Mouse (Mus musculus) urinary bladder, adult 18-20 months (tissue): ENCODE data around the gene Pid1.

Experiments
- DNase-seq, 2 experiments: peaks; one replicate each; pipeline ENCODE4 v3.0.0; 2022; ENCODE audit warnings: low spot score in 2 of 2, mixed read lengths in 2 of 2

The Pid1 gene

DNA sequence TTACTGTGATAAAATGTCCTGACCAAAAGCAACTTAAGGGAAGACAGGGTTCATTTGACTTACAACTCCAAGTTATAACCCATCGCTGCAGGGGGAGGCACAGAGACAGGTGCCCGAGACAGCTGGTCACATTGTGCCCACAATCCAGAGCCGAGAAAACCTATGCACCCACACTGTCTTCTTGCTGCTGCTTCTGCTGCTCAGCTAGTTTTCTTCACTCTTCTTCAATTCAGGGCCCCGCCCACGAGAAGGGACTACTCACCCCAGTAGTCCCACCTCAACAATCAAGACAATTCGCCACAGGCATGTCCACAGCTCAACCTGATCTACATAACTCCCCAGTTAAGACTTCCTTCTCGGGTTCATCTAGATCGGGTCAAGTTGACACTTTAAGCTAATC lies at the start of gene Pid1:
Gene Pid1 (minus strand): TSS at position 214 of the 400 bp plus-strand sequence.
- no peak for DNase-seq

DNA sequence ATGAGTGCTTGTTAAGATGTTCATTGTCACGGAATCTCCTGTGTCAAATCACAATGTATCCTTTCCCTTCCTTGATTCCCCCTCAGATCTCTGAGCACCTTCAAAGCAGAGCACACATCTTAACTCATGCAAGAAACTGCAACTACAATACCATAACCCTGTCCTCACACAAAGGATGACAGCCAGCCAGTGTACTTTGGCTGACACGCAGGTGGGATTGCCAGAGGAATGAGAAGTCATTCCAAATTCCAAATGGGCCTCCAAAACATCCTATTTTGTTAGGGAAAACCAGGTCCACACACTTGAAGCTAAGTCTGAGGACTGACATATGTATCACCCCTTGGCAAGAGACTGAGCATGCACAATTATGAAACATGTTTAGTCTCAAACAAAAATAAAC lies 45.5 kb upstream of the Pid1 start:
- DNase-seq, result no peak

DNA sequence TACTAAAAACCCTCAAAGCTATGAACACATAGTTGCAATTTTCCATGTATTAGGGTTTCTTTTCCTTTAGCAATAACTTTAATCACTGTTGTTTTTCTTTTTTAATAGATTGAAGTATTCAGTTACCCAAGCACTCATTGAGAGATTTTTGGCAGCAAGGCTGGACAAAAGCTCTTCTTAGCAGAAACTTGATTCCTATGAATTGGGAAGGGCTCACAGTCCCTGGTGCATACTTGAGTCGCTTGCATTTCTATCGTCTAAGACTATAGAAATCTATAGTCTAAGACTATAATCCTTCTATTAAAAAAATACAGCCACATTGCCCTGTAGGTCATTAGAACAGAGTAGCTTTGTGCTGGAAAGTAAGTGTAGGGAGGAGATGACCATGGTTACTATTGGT lies 44.9 kb upstream of the Pid1 start:
- DNase-seq, result no peak

DNA sequence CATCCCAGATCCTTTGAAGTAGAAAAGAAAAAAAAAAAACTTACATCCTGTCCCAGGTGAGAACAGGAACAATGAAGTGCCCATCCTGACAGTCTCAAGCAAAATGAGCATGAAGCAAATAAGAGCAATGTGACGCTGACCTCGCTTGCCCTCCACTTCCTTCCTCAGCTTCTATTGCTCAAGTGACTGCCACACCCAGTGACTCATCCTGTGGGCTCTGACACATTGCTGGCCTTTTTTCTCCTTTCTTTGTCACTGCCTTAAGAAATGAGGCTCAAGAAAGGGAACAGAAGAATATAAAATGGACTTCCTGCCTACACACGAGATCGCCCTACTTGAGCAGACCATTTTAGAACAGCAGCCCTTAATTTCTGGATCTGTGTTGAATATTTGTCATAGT lies 42.9 kb upstream of the Pid1 start:
- peak; percentile 12 to 67 for DNase-seq

DNA sequence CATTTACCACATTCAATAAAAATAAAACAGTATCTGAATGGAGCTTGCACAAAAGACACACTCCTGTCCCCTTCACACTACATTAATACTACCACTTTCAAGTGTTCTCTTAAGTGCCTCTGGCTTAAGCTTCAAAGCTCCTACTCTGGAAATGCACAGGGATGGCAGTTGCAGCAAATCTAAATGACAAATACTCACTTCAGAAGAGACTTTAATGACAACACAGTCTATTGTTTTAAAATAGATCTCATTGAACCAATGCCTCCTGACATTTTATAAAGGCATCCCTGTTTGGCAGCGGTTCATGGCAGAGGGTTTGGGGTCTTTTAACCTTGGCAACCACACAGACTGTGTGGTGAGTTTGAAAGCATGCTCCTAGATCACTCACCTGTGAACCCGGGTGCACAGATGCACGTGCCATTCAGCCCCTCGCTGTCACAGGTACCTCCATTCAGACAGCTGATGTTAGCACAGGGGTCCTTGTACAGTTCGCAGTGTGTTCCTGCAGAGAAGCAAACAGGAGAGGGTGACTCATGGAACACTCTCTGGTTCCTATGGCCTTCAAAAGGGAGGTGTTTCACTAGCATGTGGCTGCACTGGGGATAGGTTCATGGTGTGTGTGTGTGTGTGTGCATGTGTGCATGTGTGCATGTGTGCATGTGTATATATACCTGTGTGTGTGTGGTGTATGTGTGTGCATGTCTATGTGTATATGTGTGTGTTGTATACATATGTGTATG lies 41.7 kb upstream of the Pid1 start:
- DNase-seq, result no peak

DNA sequence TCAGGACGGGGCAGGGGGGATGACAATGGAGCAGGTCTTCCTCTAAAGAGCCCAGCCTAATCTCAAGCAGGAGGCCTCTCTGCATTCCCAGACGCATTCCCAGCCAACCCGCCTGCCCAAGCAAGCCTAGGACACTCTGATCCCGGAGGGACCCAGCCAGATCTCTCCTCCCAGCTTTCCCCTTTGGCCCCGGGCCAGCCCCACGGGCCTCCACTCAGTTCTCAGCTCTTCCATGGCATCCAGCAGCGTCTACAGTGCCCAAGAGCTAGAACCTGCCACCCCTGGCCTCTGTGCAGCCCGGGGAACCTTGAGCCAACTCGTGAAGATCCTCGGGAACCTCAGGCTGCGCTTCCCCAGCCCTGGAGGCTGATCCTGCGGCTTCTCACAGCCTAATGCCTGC lies 40.9 kb upstream of the Pid1 start:
- no peak for DNase-seq

DNA sequence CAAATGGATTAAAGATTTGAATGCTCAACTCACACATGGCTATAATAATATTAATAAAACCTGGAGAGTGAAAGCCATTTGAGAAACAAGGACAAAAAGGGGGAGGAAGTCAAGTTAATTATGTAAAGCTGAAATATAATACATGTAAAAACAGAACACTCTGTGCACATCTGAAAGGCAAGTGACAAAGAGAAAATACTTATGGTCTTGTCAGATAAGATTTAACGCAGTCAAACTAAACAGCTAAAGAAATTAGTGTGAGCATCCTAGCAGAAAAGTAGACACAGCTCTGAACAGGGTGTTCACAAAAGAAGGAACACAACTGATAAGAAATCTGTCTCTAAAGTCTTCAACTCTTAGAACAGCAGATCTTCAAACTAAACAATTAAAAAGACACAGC lies 38.2 kb upstream of the Pid1 start:
- DNase-seq, result no peak

DNA sequence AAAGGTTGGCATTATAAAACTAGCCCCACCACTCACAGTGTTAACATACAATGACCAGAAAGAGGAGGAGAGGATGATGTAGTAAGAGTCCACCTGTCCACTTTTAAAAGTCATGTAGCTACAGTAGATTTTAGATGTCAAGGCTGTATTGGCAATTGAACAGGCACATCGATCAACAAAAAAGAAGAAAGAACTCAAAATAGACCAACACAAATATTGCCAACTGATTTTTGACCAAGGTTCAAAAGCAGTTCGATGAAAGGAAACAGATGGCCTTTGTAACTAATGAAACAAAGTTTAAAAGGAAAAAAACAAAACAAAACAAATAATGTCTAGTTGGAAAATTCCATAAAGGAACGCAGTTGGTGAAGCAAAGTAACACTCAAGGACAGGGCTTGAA lies 35.7 kb upstream of the Pid1 start:
- DNase-seq, result no peak

DNA sequence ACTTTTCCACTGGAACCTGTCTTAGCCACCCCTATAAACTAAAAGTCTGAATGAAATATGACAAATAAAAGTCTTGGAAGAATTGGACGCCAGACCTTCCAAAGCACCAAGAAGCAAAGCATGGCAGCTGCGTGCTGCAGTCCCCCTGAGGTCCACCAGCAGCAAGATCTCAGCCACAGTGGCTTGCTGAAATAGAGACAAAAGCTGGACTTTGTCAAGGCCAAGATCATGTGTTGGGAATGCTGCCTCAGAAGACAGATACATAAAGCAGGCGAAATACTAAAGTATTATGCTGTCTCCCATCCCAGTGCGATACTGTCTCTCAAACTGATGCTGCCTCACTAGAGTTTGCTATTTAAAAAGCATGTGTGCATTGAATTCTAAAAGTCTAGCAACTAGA lies 35.1 kb upstream of the Pid1 start:
- no peak for DNase-seq

DNA sequence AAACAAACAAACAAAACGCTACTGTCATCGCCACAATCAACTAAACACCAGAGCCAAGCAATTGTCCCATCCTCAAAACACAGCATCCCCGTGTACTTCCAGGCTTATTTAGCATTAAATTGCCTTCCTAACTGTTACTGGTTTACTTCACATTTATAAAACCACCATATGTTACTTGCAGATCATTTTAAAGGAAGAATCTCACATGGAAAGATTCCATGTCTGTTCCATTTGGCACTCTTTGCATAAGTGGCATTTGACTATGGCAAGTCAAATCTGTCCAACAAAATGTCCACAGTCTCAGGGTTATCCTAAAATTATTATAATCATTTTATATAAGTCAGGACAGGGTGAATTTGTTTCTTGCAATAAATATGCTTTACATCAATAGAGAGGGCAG lies 32.8 kb upstream of the Pid1 start:
- DNase-seq, result no peak

DNA sequence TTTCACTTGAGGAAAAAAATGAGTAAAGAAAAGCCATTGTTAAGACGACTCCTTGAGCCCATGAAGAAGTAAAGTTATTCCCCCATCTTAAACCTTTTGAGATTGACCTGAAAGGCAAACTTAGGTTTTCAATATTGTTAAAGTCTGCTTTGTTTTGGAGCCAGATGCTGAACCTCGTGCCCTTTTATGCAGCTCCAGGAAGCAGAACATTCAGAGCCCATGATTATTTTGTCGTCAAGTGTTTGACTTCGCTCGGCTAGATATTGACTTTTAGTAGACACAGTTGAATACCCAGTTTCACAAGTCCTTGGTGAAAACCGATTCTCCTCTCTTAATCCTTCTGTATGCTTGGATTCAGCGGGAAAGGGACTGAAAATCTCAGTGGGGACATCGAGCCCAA lies 31.9 kb upstream of the Pid1 start:
- DNase-seq, result no peak

DNA sequence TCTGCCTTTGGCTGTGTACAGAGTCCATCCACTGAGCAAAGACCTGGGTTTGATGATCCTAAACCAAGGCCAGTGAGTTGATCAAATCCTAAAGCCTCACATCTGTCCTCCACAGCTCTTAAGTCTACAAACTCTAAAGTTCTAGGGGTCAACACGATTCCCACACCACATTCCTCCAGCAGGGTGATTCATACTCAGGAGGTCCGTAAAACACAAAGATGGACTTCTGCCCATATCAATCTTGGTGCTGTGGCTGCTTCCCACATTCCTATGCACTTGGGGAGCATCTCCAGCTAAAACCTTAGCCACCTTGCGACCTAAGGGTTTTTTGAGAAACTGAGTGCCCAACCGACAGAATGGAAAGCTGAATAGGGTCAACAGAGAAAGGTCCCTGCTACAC lies 27.0 kb upstream of the Pid1 start:
- no peak for DNase-seq

DNA sequence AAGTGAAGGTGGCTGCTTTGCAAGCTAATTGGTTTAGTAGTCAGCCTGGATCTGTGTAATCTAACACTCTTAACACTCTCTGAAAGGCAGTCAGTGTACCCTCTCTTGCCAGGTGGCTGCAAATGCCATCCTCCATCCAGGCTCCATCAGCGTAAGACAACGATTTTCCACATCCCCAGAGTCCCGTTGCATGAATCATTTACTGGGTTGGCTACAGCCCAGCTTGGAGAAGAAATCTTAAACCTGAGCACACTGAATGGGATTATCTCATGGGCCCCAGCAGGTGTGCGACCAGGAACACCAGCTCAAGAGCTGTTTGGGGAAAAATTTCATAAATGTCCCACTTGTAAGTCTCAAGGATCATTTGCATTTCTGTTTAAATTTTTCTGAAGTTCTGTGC lies 23.6 kb upstream of the Pid1 start:
- no peak for DNase-seq

DNA sequence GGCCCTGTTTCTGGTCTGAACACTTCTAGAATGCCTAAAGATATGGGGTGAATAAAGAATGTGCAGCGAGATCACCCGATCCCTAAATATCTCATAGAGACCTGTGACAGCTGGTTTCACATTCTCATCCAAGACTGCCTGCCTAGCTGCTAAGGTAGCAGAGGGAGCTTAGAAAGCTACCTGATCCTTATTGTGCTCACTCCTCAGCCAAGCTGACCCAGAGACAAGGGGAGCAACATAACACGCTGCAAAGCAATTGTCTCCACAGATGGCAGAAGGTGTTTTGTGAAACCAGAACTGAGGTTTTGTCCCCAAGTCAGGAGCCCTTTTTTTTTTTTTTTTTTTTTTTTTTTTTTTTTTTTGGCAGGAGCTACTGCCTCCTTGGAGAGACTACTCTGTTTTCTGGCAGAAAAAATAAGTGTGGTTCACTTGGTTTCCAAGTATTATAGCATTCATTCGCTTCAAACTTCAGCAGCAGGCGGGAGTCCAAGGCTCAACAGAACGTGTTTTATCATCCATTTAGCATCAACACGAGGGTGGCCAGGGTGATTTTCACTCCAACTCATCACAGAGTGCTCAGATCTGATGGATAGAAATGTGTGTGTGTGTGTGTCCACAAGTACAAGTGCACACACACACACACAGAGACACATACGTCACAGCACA lies 22.6 kb upstream of the Pid1 start:
- DNase-seq, result no peak

DNA sequence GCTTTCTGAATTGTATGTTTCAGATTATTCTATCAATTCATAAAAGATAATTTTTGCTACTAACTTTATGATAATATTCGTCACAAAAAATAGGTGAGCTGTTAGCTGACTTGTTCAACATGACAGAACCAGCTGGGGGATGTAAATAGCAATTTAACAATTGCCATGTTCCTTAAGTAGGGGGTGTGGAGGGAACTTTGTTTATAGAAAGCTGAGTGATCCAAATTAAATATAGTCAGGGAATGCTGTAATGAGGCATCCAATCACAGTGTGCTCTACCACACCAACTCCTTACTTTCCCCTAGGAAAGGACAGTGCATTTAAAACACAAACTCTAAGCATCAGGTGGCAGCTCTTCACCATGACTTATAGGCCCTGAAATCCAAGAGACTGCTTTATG lies 18.7 kb upstream of the Pid1 start:
- no peak for DNase-seq

DNA sequence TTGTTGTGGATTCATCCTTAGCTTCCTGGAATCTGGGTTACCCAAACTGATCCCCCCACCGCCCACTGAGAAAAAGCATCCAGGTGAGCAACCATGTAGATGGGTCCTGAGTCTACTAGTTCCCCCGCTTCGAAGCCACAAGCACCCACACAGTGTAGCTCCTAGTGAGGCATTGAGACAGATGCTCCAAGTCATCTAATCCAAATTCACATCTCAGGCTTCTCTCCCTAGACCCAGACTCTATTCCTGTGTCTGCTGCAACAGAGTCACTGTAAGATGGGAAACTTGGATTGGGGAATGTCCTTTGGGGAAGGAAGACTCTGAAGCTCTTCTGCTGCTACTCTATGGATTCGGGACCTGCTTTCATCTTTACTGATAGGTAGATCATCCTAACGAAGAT lies 18.1 kb upstream of the Pid1 start:
- no peak for DNase-seq

DNA sequence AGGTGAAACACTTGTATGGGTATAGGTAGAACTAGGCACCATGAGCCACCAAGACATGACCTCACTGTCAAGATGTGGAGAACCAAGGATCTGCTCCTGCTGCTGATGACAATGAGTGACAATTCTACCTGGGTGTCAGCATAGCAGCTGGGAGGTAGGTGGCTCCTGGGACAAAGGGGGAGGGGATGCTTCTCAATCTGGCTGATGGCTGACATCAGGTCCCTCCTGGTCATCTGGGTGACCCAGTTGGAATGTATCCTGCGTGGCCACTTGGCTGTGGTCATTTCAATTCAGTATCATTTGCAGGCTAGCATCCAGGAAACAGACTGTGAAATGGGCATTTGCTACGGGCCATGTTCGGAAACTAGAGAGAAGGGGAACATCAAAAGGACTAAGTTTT lies 16.9 kb upstream of the Pid1 start:
- no peak for DNase-seq

DNA sequence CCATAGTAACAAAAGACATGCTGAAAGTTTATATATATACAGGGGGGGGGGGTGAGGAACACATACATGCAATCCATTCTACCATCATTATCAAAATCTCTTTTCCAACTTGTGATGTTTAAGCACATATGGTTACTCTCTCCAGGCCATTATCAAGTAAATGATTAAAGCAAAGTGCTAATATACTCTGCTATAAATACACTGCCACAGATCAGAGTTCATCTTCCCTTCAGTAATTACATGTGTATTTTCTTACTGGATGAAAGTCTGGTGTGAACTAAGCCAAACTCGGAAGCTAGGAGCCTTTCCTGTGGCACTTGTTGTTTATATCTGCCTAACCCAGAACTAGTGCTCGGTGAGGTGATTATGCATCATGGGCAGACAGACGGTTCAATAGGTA lies 3.8 kb upstream of the Pid1 start:
- DNase-seq, result no peak

DNA sequence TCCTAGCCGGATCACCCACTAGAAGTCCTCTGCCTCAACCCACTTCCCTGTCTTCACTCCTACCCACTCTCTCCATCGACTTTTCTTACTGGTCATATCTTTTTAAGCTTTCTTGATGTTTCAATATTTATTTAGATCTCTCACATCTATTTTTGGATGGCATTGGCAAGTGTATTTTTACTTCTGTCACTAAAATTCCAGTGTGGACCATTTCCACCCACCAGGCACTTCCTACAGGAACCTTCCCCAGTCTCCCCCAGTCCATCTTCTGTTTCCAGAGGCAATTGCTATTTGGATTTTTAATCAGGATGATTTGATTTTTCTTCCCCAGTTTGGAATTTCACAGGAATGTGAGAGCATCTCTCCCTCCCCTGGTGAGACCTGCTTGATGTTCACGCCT lies 2.6 kb upstream of the Pid1 start:
- no peak for DNase-seq

DNA sequence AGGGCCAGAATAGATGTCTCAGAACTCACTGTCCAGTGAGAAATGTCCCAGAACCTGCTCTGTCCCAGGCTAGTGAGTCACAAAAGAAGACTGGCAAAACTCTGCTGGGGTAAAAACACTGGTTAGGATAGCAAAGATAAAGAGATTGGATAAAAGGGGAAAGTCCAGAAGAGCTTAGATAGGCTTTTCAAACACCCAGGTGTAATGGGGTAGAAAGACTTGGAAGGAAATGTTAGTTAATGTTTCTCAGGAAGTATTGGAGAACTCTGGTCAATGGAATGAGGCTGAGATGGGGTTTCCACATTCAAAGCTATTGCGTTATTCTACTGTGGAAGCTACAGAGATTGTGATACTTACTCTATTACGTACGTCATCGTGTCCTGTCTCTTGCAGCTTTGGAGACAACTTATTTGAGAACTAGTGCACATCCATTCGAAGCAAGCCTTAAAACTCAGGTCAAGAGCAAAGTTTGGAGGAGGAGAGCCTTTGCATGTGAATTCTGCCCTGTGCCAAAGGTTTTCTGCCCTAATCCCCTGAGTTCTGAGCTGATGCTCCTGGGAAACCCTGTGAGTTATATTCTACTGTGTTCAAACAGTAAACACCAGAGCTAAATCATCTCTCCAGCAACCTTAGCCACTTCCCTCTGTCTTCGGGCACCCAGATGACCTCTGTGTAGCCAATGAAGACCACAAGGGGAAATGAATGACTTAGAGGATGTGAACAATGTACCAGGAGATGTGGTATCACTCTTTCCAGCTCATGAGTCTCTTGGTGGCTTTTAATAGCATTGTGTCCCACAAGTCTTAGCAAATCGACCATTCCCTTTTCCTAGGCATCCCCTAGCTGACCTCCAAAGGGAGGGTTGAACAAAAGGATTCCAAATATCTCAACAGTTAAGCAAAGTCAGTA lies 1.0 kb downstream of the Pid1 start:
- DNase-seq, result no peak

DNA sequence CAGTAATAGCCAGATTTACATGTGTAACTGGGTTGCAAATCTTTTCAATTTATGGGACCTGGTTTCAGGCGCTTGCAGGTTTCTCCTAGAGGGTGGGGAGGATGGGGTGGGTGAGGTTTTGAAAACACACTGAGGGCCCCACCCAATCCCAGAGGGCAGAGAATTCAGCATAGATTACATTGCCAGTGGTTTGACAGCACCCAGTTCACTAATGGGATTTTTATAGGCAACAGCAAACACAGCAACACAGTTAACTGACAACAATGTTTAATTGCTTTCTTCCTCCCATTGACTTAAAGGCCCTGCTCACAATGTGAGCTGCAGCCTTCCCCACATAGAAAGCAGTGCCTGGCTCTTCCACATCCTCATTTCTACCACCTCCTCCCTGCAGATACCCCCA lies 1.8 kb downstream of the Pid1 start:
- DNase-seq, result no peak

DNA sequence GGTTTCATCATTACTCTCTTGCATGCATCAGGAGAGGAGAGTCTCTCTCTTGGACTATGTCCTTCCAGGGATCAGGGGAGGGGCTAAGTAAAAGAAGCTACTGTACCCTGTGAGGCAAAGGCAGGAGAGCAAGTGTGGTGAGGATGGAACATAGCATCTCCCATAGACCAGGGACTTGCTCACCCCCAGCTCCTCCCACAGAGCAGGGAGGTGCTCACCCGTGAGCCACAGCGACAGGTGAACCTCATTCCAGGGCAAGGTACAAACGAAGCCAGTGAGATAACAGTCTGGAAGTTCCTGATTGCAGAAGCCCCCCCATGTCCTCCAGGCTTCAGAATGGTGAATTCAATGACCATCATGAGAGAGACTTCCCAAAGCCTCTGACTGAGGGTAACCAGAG lies 2.6 kb downstream of the Pid1 start:
- DNase-seq, result no peak
